Mouse (Mus musculus): ENCODE measurements around the gene Camk2d. TPM values are rescaled to one million over a fixed set of nuclear protein-coding genes. Genes with fewer than 3 reads are reported as not detected.

The Camk2d gene
- polyA plus RNA-seq, 1 experiment, result 0.01 TPM

GRCm38 (mm10) chr3:126690627-126691505, 94.8 kb downstream of the Camk2d start:
- no peak for TF ChIP-seq GATA1 (IDR thresholded peaks at IDR 0.05; ENCODE audit: low read length)

GRCm38 (mm10) chr3:126691565-126691964, 95.5 kb downstream of the Camk2d start:
- TF ChIP-seq GATA1 (IDR thresholded peaks at IDR 0.05; ENCODE audit: low read length), result no peak

- TF ChIP-seq GATA1 (IDR thresholded peaks at IDR 0.05; ENCODE audit: low read length), result no peak
Measured at GRCm38 (mm10) chr3:126692797-126693196, 96.7 kb downstream of the Camk2d start.

- TF ChIP-seq GATA1 (IDR thresholded peaks at IDR 0.05; ENCODE audit: low read length), result no peak
Measured at GRCm38 (mm10) chr3:126693302-126693701, 97.2 kb downstream of the Camk2d start.

- TF ChIP-seq GATA1 (IDR thresholded peaks at IDR 0.05; ENCODE audit: low read length), result no peak
Measured at GRCm38 (mm10) chr3:126695456-126696293, 99.6 kb downstream of the Camk2d start.

- TF ChIP-seq GATA1 (IDR thresholded peaks at IDR 0.05; ENCODE audit: low read length), result no peak
Measured at GRCm38 (mm10) chr3:126696620-126697019, 100.5 kb downstream of the Camk2d start.

- no peak for TF ChIP-seq GATA1 (IDR thresholded peaks at IDR 0.05; ENCODE audit: low read length)
Measured at GRCm38 (mm10) chr3:126699740-126700139, 103.6 kb downstream of the Camk2d start.

- no peak for TF ChIP-seq GATA1 (IDR thresholded peaks at IDR 0.05; ENCODE audit: low read length)
Measured at GRCm38 (mm10) chr3:126701067-126701466, 105.0 kb downstream of the Camk2d start.

GRCm38 (mm10) chr3:126701586-126701985, 105.5 kb downstream of the Camk2d start:
- TF ChIP-seq GATA1 (IDR thresholded peaks at IDR 0.05; ENCODE audit: low read length), result no peak

- TF ChIP-seq GATA1 (IDR thresholded peaks at IDR 0.05; ENCODE audit: low read length), result no peak
Measured at GRCm38 (mm10) chr3:126705490-126705889, 109.4 kb downstream of the Camk2d start.

GRCm38 (mm10) chr3:126714281-126714680, 118.2 kb downstream of the Camk2d start:
- TF ChIP-seq GATA1 (IDR thresholded peaks at IDR 0.05; ENCODE audit: low read length), result no peak

GRCm38 (mm10) chr3:126723021-126723449, 126.9 kb downstream of the Camk2d start:
- no peak for TF ChIP-seq GATA1 (IDR thresholded peaks at IDR 0.05; ENCODE audit: low read length)

GRCm38 (mm10) chr3:126723458-126723857, 127.4 kb downstream of the Camk2d start:
- TF ChIP-seq GATA1 (IDR thresholded peaks at IDR 0.05; ENCODE audit: low read length), result no peak

GRCm38 (mm10) chr3:126725647-126726046, 129.5 kb downstream of the Camk2d start:
- no peak for TF ChIP-seq GATA1 (IDR thresholded peaks at IDR 0.05; ENCODE audit: low read length)

GRCm38 (mm10) chr3:126727387-126727786, 131.3 kb downstream of the Camk2d start:
- TF ChIP-seq GATA1 (IDR thresholded peaks at IDR 0.05; ENCODE audit: low read length), result no peak

- TF ChIP-seq GATA1 (IDR thresholded peaks at IDR 0.05; ENCODE audit: low read length), result no peak
Measured at GRCm38 (mm10) chr3:126730411-126730810, 134.3 kb downstream of the Camk2d start.

All from G1E-ER4 (cell line).